Comparison of ENCODE assay signal across 19 mouse cellular contexts in the genomic region with DNA sequence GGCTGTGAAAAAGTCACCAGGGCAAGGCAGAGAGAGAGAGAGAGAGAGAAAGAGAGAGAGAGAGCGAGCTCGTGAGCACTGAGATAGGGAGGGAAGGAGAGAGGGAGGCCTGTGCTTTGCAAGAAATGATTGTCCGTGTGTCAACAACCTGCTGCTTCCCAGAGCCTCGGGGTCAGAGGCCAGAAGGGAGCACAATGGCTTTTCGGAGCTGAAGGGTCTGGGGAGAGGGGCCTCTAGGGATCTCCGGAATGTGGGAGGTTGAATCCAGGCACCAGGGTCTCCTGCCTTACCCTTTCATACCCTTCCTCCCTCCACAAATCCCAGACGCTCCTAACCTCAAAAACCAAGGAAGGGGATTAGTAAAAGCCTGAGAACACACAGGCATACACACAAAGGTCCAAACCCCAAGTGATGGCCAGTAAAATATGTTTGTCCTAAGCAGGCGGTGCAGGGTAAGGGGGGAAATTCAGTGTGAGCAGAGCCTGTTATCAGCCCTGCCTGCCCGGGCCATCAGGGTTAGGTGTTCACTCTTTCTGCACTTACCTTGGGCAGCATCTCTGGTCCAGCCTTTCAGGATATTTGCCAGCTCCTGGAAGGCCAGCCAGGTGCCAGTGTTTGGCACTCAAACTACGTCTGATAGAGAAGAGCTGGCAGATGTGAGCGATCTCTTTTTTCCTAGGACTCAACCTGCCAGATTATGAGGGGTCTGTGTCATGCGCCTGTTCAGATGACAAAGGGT.
A peak's percentile ranks its signal among the peaks of the same experiment; 100 is the strongest.
DNase-seq lines count a peak whose midpoint lies in the region; ATAC-seq and TF ChIP-seq lines count a peak whose summit lies in the region.
"Had no signal": no experiment of that assay in that cellular context is flagged by ENCODE, and none has a peak within 500 bp of the region (broad histone marks: within the 10 kb centered on the region; RNA-seq: fewer than 3 reads in every experiment).

No protein-coding gene starts in this region.

- H3K36me3 ChIP-seq in hindbrain, embryonic 10.5 days: peaks cover 8% of the 10 kb centered on the region; the same call in 1 of the 2 replicates
- no peaks in the 10 kb centered on the region for H3K36me3 ChIP-seq in hindbrain, embryonic 14.5 days (replicated peaks; ENCODE audit: control insufficient read depth, insufficient read depth)
- H3K36me3 ChIP-seq in midbrain, embryonic 10.5 days: peaks cover 7% of the 10 kb centered on the region; the same call in 1 of the 2 replicates
- H3K36me3 ChIP-seq in midbrain, postnatal 0 days (ENCODE audit: insufficient read depth, low read length): no peaks in the 10 kb centered on the region
- H3K36me3 ChIP-seq in limb, embryonic 10.5 days: no peaks in the 10 kb centered on the region
- H3K36me3 ChIP-seq: embryonic facial prominence, embryonic 12.5 days; liver, embryonic 13.5 days; midbrain, embryonic 15.5 days had no signal

- peak overlapping the region; percentile 26 for H3K4me3 ChIP-seq in hindbrain, embryonic 10.5 days
- no peak overlapping the region for H3K4me3 ChIP-seq in hindbrain, embryonic 14.5 days (replicated peaks; ENCODE audit: low read length)
- peak overlapping the region; percentile 28 for H3K4me3 ChIP-seq in midbrain, embryonic 10.5 days
- H3K4me3 ChIP-seq in midbrain, postnatal 0 days (ENCODE audit: low read depth, low read length): no peak overlapping the region
- H3K4me3 ChIP-seq in limb, embryonic 10.5 days: no peak overlapping the region
- H3K4me3 ChIP-seq: embryonic facial prominence, embryonic 12.5 days; liver, embryonic 13.5 days; midbrain, embryonic 15.5 days had no signal

- H3K4me1 ChIP-seq in hindbrain, embryonic 10.5 days (replicated peaks): peaks cover 98% of the 10 kb centered on the region
- H3K4me1 ChIP-seq in hindbrain, embryonic 14.5 days (replicated peaks; ENCODE audit: control insufficient read depth, insufficient read depth, low read length): peaks cover 14% of the 10 kb centered on the region; the same call in 1 of the 2 replicates
- H3K4me1 ChIP-seq in midbrain, embryonic 10.5 days: peaks cover 96% of the 10 kb centered on the region
- H3K4me1 ChIP-seq in midbrain, postnatal 0 days (ENCODE audit: insufficient read depth, low read length): no peaks in the 10 kb centered on the region
- peaks cover 65% of the 10 kb centered on the region for H3K4me1 ChIP-seq in limb, embryonic 10.5 days
- H3K4me1 ChIP-seq: liver, embryonic 13.5 days had no signal

- no peak for ATAC-seq in hindbrain, embryonic 14.5 days (ENCODE audit: low FRiP score)
- no peak for ATAC-seq in midbrain, postnatal 0 days (ENCODE audit: low FRiP score)
- ATAC-seq in frontal cortex, adult (ENCODE audit: low TSS enrichment): no peak
- ATAC-seq: midbrain, embryonic 15.5 days had no signal

- 12% methylated on average over 12 of the region's 12 CpGs for WGBS in hindbrain, embryonic 10.5 days
- WGBS in hindbrain, embryonic 14.5 days: 23% methylated on average over 12 of the region's 12 CpGs
- 11% methylated on average over 12 of the region's 12 CpGs for WGBS in midbrain, embryonic 10.5 days
- WGBS in midbrain, postnatal 0 days: 39% methylated on average over 12 of the region's 12 CpGs
- WGBS in limb, embryonic 10.5 days: 42% methylated on average over 12 of the region's 12 CpGs

- peak overlapping the region; percentile 92 for H3K27ac ChIP-seq in hindbrain, embryonic 10.5 days
- no peak overlapping the region for H3K27ac ChIP-seq in hindbrain, embryonic 14.5 days
- H3K27ac ChIP-seq in midbrain, embryonic 10.5 days (replicated peaks): peak overlapping the region; percentile 93
- H3K27ac ChIP-seq in midbrain, postnatal 0 days (ENCODE audit: low read depth, low read length): no peak overlapping the region
- peak overlapping the region; percentile 27; the same call in 1 of the 2 replicates for H3K27ac ChIP-seq in limb, embryonic 10.5 days
- H3K27ac ChIP-seq: embryonic facial prominence, embryonic 12.5 days; liver, embryonic 13.5 days; midbrain, embryonic 15.5 days had no signal

- H3K27me3 ChIP-seq in hindbrain, embryonic 10.5 days (ENCODE audit: insufficient read depth, poor library complexity, severe bottlenecking): no peaks in the 10 kb centered on the region
- no peaks in the 10 kb centered on the region; the same call in 1 of the 2 replicates for H3K27me3 ChIP-seq in hindbrain, embryonic 14.5 days (ENCODE audit: control insufficient read depth, insufficient read depth, low read length)
- H3K27me3 ChIP-seq in midbrain, embryonic 10.5 days (ENCODE audit: low read depth, poor library complexity, severe bottlenecking): peaks cover 4% of the 10 kb centered on the region; the same call in 1 of the 2 replicates
- no peaks in the 10 kb centered on the region for H3K27me3 ChIP-seq in midbrain, postnatal 0 days (ENCODE audit: insufficient read depth, low read length)
- no peaks in the 10 kb centered on the region for H3K27me3 ChIP-seq in limb, embryonic 10.5 days (ENCODE audit: low read depth, poor library complexity, severe bottlenecking)

- H3K4me2 ChIP-seq in hindbrain, embryonic 14.5 days (replicated peaks): no peak overlapping the region
- no peak overlapping the region for H3K4me2 ChIP-seq in midbrain, postnatal 0 days (ENCODE audit: low read depth, low read length, poor library complexity, severe bottlenecking)
- H3K4me2 ChIP-seq: embryonic facial prominence, embryonic 12.5 days; liver, embryonic 13.5 days; midbrain, embryonic 15.5 days had no signal

- no peak overlapping the region for H3K9ac ChIP-seq in hindbrain, embryonic 14.5 days
- no peak overlapping the region for H3K9ac ChIP-seq in midbrain, postnatal 0 days (replicated peaks; ENCODE audit: low read length, poor library complexity, severe bottlenecking)
- H3K9ac ChIP-seq: embryonic facial prominence, embryonic 12.5 days; liver, embryonic 13.5 days; midbrain, embryonic 15.5 days had no signal

- TF ChIP-seq CTCF in midbrain, postnatal 0 days (IDR thresholded peaks at IDR 0.05): no peak

- DNase-seq in hindbrain, embryonic 10.5 days (ENCODE audit: low spot score): peak; percentile 88
- no peak for DNase-seq in hindbrain, embryonic 14.5 days (ENCODE audit: low spot score)
- DNase-seq in midbrain, embryonic 10.5 days (ENCODE audit: low spot score): peak; percentile 91
- DNase-seq in midbrain, postnatal 0 days (ENCODE audit: low spot score): no peak
- DNase-seq in embryo, embryonic 9.5 days (ENCODE audit: extremely low spot score): peak; percentile 87
- DNase-seq in limb, embryonic 10.5 days (ENCODE audit: low spot score): no peak
- DNase-seq: adrenal gland, postnatal 14 days; cerebellum, adult 9-11 months; kidney, adult 2 months; kidney, postnatal 36 days; layer of hippocampus, postnatal 36 days; liver, embryonic 13.5 days; lung, postnatal 10 days; right cerebral cortex, adult 18-20 months; spleen, adult 18-20 months; thymus, postnatal 36 days had no signal

- no peaks in the 10 kb centered on the region for H3K9me3 ChIP-seq in hindbrain, embryonic 10.5 days
- no peaks in the 10 kb centered on the region for H3K9me3 ChIP-seq in hindbrain, embryonic 14.5 days (ENCODE audit: control insufficient read depth, low read length)
- no peaks in the 10 kb centered on the region for H3K9me3 ChIP-seq in midbrain, embryonic 10.5 days (replicated peaks)
- no peaks in the 10 kb centered on the region for H3K9me3 ChIP-seq in midbrain, postnatal 0 days (ENCODE audit: low read length)
- H3K9me3 ChIP-seq in limb, embryonic 10.5 days (replicated peaks): no peaks in the 10 kb centered on the region
- H3K9me3 ChIP-seq: embryonic facial prominence, embryonic 12.5 days; liver, embryonic 13.5 days; midbrain, embryonic 15.5 days had no signal

Comparison
In these comparisons a context has a peak if more than half of its experiments do, and no peak if none do; other contexts are left out.
1. DNase-seq: peak in hindbrain, embryonic 10.5 days (single experiment), midbrain, embryonic 10.5 days (single experiment) and embryo, embryonic 9.5 days (single experiment); none in hindbrain, embryonic 14.5 days (single experiment), midbrain, postnatal 0 days (single experiment) and limb, embryonic 10.5 days (single experiment).
2. H3K27ac ChIP-seq: peak in hindbrain, embryonic 10.5 days (single experiment), midbrain, embryonic 10.5 days (single experiment) and limb, embryonic 10.5 days (single experiment); none in hindbrain, embryonic 14.5 days (single experiment) and midbrain, postnatal 0 days (single experiment).
3. H3K4me3 ChIP-seq: peak in hindbrain, embryonic 10.5 days (single experiment) and midbrain, embryonic 10.5 days (single experiment); none in hindbrain, embryonic 14.5 days (single experiment), midbrain, postnatal 0 days (single experiment) and limb, embryonic 10.5 days (single experiment).